Mouse (Mus musculus): ENCODE measurements at regions not wholly inside any gene's neighbourhood (a gene's known extent, or its start where the extent isn't known, plus 50 kb on each side); places are given as distances from the start of the nearest gene placed in this dataset.

DNA sequence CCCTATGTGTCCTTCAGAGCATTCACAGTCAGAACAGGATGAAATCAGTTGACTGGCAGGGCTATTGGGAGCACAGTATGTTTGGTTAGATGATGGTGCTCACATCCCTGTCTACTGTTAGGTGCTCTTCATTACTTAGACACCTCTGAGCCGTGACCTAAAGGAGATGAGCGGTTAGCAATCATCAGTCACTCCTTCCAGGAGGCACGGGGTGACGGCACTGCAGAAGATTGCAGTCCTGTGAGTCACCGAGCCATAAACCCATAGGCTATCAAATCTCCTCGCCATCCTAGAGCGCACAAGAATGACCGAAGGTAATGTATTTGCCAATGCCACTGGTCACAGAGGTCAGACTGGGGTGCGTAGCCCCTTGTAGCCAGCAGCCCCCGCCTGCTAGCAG, 176.8 kb upstream of the Arl4c start:
- DNase-seq (ENCODE audit: low spot score in 2 of 2), result no peak

DNA sequence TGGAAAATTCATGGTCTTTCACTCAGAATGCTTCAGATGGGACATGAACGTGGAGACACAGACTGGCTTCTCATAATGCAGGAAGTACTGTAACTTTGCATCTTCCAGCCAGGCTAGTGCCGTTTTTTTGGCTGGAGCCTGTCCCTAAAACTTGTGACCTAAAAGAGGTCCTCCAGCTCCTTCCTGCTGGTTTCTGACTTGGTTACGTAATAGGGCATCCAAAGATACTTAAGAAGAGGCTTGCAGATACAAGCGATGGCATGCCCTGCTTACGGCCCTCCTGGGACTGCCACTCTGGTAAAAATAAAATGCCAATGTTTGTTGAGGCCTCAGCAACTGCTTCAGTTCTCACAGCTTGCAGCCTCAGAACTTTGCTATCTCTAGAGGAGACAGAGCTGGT, 177.3 kb upstream of the Arl4c start:
- no peak for DNase-seq (ENCODE audit: low spot score in 2 of 2)

DNA sequence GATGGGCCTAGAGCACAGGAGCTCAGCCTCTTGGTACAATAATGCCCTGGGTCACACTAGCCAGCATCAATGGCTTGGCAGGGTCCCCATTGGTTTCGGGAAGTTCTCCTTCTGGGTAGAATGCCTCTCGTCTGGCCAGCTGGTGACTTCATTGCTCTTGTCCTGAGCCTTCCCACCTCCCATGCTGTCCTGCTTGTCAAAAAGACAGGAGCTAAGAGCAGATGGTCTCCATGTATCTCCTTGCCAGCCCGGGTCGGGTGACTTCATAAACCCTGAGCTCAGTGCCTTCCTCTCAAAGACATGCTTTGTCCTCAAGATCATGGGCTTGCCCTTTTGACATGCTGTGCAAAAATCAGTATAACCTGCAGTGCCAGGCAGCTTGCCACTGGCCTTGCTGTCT, 179.2 kb upstream of the Sh3bp4 start:
- DNase-seq (ENCODE audit: low spot score in 2 of 2), result no peak

DNA sequence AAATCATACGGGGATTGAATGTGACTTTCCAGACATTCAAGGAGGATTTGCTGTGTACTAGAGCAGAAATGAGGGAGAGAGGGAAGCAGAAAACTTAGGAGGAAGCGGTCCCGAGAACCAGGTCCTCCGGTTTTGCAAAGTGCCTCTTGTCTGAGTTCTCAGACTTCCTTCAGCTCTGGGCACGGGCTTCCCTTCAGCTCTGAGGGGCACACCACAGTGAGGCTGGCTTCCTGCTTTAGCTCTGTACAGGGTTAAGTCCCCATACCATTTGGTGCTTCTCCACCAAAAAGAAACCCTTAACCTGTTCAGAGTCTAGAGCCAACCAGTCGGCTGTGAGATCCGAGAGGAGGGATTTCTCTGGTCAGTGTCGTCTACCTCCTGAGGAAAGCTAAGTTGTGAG, 167.8 kb upstream of the Sh3bp4 start:
- no peak for DNase-seq (ENCODE audit: low spot score in 2 of 2)

DNA sequence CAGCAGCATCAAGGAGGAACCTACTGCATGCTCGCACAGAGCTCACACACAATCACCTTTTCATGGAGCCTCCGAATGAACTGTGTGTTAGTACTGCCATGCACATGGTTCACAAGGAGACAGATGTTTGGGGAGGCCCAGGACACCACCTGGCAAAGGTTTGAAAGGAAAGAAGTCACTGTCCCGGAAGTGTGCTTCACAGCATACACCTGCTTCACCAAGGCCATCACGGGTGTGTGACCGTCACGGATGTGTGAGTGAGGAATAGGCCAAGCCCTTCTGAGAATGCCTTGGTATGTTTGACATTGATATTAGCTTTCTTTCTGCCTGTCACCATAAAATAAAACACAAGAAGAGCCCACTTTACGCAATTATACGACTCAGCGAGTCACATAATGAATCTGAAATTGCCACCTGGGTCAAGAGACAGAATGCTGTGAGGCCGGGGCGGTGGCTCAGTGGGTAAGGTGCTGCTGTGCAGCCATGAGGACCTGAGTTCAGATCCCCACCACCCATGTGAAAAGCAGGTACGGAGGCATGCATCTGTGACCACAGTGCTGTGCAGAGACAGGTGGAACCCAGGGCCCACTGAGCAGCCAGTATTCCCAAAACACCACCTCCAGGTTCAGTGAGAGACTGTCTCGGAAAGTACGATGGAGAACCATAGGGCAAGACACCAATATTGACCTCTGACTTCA, 162.3 kb upstream of the Sh3bp4 start:
- DNase-seq (ENCODE audit: low spot score in 2 of 2), result no peak

DNA sequence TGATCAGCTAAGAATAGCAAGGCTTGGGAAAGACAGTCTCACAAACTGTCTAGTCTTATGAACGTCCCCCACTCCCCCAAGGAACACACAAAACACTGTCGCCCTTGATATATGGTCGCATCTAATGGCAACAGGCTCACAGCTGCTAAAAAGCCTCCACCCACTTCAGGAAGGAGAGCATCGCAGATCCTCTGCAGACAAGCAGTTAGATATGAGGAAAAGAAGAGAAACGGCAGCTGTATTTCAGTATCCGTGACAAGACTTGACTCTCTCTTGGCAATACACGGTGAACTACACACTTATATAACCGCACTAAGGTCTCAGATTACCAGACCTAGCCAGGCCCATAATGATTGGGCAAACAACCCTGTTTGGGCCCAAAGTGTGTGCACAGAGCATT, 161.5 kb upstream of the Sh3bp4 start:
- DNase-seq (ENCODE audit: low spot score in 2 of 2), result no peak

DNA sequence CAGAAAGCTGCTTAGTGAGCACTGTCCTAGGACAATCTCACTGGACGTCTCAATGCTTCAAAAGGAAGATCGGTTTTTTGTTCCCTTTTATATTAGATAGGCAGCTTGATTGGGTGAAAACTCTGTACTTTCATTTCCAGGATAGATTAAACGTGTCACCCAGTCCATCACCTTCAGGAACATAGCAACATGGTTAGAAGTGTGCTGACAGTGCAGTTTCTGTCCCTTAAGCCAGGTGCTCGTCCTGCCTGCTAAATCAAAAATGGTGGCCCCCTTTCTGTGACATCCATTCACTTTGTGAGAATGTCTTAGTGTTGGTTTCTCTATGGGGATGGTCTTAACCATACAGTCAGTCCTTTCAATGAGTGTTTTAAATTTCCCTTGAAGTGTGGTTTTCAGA, 160.9 kb upstream of the Sh3bp4 start:
- DNase-seq (ENCODE audit: low spot score in 2 of 2), result no peak

DNA sequence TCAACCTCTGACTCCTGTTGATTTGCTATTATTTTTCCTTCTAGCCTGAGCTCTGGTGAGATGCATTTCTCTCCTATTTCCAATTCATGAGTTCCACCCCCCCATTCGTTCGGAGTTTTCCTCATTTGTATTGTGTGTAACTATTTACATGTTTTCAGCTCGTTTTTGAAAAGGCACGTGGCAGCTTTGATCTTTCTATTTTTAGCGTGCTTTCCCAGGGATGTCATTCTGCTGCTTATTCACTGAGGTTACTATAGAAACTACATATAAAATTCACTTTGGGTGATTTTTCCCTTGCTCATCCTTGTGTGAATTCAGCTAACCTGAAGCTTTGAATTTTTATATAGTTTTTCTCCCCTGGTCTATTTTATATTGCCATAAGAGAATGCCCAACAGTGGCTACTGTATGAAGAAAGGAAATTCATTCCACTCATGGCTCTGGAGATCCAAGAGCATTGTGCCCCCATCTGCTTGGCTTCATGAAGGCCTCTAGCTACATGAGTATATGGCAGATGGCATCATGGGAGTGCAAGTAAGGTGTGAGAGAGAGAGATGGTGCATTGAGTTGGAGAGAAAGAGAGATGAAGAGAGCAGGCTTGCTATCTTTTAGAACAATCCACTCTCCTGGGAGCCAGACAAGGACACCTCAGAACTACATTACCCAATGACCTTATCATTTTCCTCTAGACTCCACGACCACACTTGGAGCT, 160.2 kb upstream of the Sh3bp4 start:
- DNase-seq (ENCODE audit: low spot score in 2 of 2), result peak in 1 of 2 experiments; percentile 24

DNA sequence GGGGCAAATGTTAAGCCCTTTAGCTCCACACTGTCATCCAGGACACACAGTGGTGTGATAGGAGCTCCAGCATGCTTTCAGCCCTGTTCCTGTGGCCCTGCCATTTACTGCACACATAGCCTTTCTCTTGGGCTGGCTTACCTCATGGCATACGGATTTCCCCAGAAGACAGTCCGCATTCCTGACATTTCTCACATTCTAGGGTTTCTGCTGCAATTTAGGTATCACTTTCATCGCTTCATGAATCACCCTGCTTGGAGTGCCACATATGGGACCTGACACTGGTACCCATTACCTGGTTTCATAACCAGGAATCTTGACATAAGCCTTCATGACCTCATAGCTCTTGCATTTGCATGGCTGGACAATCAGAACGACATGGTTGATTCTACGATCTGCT, 158.5 kb upstream of the Sh3bp4 start:
- DNase-seq (ENCODE audit: low spot score in 2 of 2), result no peak

DNA sequence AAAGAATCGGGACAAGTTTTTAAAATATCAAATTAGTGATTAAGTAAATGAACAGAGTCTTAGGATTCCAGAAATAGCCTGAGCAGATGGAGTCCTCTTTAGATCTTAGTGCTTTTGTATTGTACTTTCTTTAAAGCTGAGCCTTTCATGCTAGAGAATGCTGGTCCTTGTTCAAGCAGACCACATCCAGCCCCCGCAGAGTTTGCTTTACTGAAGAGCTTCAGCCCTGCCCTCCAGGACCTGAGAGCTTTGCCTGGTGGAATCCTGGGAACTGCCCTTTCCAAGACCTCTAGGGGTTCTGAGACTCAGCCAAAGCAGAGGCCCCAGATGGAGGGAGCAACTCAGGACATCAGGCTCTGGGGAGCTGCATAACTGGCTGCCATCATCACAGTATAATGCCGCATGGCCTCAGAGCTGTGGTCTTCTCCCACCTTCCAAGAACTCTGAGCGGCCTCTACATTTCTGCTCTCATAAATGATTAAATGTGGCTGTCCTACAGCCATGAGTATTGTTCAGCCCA, 153.6 kb upstream of the Sh3bp4 start:
- no peak for DNase-seq (ENCODE audit: low spot score in 2 of 2)

DNA sequence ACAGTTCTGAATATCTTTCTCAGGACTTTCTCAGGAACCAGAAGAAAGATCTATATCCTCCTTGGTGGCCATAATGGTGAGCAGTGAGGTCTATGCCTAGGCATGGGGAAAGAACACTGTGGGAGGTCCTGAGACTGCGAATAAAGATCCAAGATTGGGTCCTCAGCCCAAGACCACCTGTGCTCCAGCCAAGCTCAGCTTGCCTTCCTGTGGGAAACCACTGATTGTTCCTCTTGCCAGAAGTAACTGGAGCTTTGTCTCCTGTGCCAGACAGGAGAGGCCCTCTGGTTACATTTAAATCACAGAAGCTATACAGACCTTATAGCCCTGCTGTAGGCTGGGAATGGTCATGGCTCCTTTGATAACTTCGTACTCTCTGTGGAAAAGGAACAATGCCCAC, 148.8 kb upstream of the Sh3bp4 start:
- DNase-seq (ENCODE audit: low spot score in 2 of 2), result no peak

DNA sequence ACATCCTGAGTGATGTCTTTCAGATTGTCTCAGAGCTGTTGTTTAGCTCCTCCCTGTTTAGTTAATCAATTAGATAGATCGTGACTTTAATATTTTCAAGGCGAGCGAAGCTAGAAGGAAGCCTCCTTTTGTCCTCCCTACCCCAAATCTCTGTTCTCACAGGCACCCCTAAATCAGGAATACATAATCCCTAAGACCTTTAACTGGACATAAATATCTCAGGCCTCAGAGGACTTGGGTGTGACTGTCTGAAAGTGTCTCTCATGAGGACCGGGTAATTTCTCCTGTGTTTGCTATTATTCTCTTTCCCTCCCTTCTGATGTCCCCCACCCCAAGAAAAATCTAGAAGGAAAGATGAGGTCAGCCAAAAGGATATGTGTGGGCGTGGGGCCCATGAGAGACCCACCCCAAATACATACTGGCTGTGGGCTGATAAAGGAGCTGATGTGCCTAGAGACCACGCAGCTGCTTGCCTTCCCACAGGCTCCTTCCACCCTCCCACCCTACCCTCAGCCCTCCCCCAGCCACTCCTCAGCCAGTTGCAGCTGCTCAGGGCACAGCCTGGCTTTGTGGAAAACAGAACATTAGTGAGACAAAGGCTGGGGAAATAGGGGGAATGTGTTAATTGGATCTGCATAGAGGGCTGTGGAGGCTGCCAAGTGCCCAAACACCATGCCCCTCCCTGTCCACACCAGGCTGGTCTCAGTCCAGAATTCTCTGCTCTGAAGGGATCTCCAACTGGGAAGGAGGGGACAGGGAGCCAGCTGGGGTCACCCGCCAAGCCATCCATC, 146.2 kb upstream of the Sh3bp4 start:
- DNase-seq (ENCODE audit: low spot score in 2 of 2), result no peak

DNA sequence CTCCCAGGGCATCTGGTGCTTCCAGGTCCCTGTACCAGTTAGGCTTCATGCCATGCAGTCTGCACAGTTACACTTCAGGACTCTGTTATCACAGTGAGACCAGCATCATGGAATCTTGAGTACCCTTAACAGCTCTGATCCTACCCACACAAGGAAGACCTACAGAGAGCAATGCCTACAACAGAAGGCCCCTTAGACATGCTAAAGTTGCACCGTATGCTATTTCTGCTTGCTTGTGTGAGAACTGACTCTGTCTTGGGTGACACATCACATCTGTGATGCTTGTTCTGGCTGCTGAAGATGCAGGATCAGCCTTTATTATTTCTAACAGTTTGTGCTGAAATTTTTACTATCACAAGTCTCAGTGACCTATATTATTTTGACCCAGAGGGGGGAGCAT, 135.0 kb upstream of the Sh3bp4 start:
- DNase-seq (ENCODE audit: low spot score in 2 of 2), result peak in 1 of 2 experiments; percentile 33

DNA sequence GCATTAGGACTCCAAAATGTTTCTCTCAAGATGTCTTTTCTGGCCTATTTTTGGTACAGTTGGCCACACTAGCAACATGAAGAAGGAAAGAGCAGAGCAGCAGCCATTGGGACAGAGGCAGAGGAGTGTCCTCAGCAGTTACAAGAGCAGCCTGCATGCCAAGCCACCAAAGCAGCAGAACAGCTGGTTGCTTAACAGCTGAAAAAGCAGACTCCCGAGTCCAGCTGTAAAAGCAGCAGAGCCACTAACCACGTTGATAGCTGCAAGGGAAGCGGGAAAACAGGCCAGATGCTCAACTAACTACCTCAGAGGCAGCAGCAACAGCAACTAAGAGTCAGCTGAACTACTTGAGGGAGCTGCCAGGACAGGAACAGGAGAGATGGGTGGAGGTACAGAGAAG, 134.4 kb upstream of the Sh3bp4 start:
- DNase-seq (ENCODE audit: low spot score in 2 of 2), result no peak

DNA sequence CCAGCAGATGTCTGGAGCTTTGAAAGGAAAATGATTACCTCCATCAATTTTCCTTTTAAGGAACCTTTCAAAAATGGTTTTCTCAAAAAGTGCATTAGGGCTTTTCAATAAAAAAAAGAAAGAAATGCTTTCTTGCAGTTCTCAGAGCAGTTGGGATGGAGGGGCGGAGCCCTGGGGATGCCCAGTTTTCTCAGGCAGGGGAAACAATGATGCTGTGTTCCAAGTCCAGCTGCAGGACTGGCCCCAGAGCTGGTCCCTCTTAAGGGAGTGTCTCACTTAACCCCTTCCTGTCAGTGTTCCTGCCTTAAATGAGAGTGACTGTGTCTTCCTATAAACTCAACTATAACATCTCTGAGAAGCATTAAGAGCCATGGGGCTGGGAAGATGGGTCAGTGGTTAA, 132.9 kb upstream of the Sh3bp4 start:
- no peak for DNase-seq (ENCODE audit: low spot score in 2 of 2)

DNA sequence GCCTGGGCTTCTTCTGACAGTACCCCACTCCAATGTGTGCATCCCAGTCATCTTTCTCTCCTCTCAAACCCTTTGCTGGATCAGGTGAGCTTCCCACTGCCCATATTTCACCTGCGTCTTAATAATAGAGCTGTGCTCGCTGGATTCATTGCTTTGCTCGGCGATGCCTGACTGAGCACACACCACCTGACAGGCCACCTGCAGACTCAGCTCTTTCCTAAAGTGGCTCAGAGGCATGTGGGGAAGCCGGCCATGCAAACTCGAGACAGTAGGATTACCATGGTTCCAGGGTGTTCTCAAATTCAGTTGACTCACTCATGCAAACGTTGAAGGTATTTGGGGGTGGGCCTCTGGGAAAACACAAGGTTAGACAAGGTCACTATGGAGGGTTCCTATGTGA, 131.8 kb upstream of the Sh3bp4 start:
- no peak for DNase-seq (ENCODE audit: low spot score in 2 of 2)

DNA sequence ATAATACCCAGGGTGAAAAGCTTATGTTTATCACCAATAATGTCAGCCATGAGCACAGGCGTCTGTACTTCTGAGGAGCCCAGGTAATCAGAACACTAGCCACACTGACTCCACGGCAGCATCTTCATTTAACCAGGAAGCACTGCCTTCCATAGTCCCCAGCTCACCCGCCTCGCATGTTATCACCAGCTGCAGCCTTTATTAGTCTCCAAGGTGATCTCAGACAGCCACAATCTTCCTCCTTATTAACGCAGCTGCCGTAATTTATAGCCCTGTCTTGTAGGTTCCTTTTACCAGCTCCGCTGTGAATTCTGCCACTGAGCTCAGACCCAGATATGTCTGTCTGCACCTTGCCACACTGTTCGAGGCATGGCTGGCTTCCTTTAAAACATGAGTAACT, 127.2 kb upstream of the Sh3bp4 start:
- DNase-seq (ENCODE audit: low spot score in 2 of 2), result no peak

DNA sequence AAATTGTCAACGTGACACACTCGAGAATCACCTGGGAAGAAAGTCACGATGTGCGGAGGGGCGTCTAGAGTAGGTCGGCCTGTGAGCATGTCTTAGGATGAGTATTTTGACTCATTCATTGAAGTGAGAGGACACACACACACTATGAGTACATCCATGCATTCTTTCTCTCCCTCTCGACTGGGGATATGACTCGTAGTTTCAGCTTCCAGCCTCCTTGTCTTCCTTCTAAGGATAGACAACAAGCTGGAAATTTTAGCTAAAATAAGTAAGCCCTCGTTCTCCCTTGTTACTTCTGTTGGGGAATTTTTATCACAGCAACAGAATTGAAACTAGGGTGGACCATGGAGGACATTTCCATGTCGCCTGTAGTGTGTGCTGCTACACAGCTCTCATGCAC, 124.3 kb upstream of the Sh3bp4 start:
- DNase-seq (ENCODE audit: low spot score in 2 of 2), result no peak

DNA sequence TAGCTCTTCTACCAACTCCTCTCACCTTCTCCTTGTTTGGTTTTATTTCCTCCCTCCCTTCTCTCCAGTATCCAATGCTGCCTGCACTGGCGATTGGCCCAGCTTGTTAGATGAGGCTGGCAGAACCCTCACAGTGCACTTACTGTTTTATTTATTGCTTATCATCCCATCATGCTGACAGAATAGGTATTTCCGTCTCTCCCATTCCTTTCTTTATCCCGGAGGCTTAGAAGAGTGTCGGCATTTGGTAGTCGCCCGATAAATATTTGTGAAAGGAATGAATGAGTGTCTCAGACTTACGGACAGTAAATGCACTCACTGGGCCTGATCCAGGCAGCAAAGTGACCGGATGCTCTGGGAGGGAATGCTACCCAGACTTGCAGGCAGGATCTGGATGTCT, 123.8 kb upstream of the Sh3bp4 start:
- no peak for DNase-seq (ENCODE audit: low spot score in 2 of 2)

DNA sequence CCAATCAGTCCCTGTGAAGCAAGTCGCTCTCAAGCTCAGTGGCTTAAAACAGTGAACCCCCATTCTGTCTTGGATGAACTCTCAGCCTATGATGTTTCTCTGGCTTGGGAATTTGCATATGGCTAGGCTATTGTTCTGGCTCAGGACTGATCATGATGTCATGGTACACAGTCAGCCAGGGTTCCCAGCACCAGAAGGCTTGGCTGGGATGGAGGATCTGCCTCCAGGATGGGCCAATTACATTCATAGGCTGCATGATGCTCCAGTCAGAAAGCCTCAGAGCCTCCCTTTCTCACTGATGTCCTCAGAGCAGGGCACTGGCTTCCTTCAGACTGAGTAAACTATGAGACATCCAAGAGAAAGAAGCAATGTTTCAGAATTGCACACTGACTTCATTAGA, 120.3 kb upstream of the Sh3bp4 start:
- DNase-seq (ENCODE audit: low spot score in 2 of 2), result no peak

DNA sequence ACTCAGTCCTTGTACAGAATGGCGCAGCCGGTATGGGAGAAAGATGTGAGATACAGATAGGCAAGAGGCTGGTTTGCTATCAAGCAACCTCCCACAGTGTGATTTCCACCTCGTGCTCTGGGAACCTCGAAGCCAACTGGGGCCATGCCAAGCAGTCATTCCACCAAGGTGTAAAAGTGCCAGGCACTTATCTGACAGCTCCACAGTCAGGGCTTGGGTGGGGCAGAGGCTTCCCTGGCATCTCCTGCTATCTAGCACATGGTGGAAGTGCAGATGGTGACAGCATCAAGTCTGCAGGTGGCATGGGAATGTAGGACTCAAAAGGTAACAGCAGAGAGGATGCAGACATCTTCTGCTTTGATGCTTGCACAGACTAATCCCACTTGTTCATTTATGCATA, 116.7 kb upstream of the Sh3bp4 start:
- no peak for DNase-seq (ENCODE audit: low spot score in 2 of 2)

DNA sequence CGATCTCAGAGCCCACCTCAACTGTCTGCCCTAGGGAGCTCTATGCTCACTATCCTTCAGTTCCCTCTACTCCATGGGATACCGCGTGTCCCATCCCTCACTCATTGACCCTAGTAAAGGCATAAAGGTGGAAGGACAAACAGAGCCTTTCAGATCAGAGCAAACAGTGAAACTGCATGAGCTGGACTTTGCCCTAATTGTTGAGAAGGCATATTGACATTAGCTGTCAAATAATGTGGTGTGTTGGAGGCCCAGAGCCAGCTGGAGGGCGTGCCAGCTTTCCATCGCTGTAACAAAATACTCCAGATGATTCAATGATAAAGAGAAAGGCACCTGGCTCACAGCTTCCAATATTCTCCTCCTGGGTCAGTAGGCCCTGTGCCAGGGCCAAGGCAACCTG, 115.4 kb upstream of the Sh3bp4 start:
- no peak for DNase-seq (ENCODE audit: low spot score in 2 of 2)

DNA sequence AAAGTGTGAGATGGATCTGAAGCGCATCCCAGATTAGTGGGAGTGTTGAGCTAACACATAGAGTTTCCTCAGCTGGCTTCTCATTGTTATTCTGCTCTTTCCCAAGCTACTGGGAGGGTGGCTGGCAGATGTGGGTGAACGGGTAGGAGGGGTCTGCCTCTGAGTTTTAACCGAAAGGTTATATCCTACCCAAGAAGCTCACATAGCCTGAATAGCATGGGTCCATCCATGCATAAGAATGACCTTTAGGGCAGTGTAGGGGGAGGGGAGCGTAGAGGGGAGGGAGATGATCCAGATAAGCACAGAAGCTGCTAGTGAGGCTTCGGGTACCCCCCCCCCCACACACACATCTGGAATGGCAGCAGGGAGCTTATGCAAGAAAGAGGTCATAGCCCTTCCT, 113.2 kb upstream of the Sh3bp4 start:
- no peak for DNase-seq (ENCODE audit: low spot score in 2 of 2)
